Mouse (Mus musculus): ENCODE results near the gene Pigl.
"Not testable (repeated sequence)": the region's sequence is repeated elsewhere in the genome, so short reads cannot be mapped to it uniquely, and the experiment has no call there.

Pigl gene

GRCm38 (mm10) chr11:62458276-62458724, at the start of gene Pigl, which contains the start of gene Ncor1:
Gene Pigl (plus strand): TSS chr11:62458460.
Gene Ncor1 (minus strand): TSS chr11:62458541.
- DNase-seq (ENCODE audit: low read depth in 1 of 2, low spot score in 2 of 2) = peak; percentile 50 to 65

- no peak for DNase-seq (ENCODE audit: low read depth in 1 of 2, low spot score in 2 of 2)
Observed at GRCm38 (mm10) chr11:62408848-62409247, 49.4 kb upstream of the Pigl start.

- DNase-seq (ENCODE audit: low read depth in 1 of 2, low spot score in 2 of 2) = no peak
Observed at GRCm38 (mm10) chr11:62409611-62410010, 48.6 kb upstream of the Pigl start.

GRCm38 (mm10) chr11:62415026-62415425, 43.2 kb upstream of the Pigl start:
- DNase-seq (ENCODE audit: low read depth in 1 of 2, low spot score in 2 of 2) = no peak

- no peak for DNase-seq (ENCODE audit: low read depth in 1 of 2, low spot score in 2 of 2)
Observed at GRCm38 (mm10) chr11:62424525-62424924, 33.7 kb upstream of the Pigl start.

- DNase-seq (ENCODE audit: low read depth in 1 of 2, low spot score in 2 of 2) = no peak
Observed at GRCm38 (mm10) chr11:62426266-62426665, 32.0 kb upstream of the Pigl start.

GRCm38 (mm10) chr11:62427105-62427504, 31.2 kb upstream of the Pigl start:
- no peak for DNase-seq (ENCODE audit: low read depth in 1 of 2, low spot score in 2 of 2)

GRCm38 (mm10) chr11:62432211-62432610, 26.0 kb upstream of the Pigl start:
- no peak for DNase-seq (ENCODE audit: low read depth in 1 of 2, low spot score in 2 of 2)

- no peak for DNase-seq (ENCODE audit: low read depth in 1 of 2, low spot score in 2 of 2)
Observed at GRCm38 (mm10) chr11:62440670-62441315, 17.5 kb upstream of the Pigl start.

- no peak for DNase-seq (ENCODE audit: low read depth in 1 of 2, low spot score in 2 of 2)
Observed at GRCm38 (mm10) chr11:62445799-62446198, 12.5 kb upstream of the Pigl start.

- DNase-seq (ENCODE audit: low read depth in 1 of 2, low spot score in 2 of 2) = no peak
Observed at GRCm38 (mm10) chr11:62448971-62449370, 9.3 kb upstream of the Pigl start.

GRCm38 (mm10) chr11:62455193-62455592, 3.1 kb upstream of the Pigl start:
- DNase-seq (ENCODE audit: low read depth in 1 of 2, low spot score in 2 of 2) = no peak

- no peak for DNase-seq (ENCODE audit: low read depth in 1 of 2, low spot score in 2 of 2)
Observed at GRCm38 (mm10) chr11:62456021-62456482, 2.2 kb upstream of the Pigl start.

- DNase-seq (ENCODE audit: low read depth in 1 of 2, low spot score in 2 of 2) = peak in 1 of 2 experiments; percentile 24
Observed at GRCm38 (mm10) chr11:62456483-62457172, 1.6 kb upstream of the Pigl start.

GRCm38 (mm10) chr11:62457241-62457890, 894 bp upstream of the Pigl start:
- peak; percentile 75 to 81 for DNase-seq (ENCODE audit: low read depth in 1 of 2, low spot score in 2 of 2)

GRCm38 (mm10) chr11:62457891-62458270, 379 bp upstream of the Pigl start:
- no peak for DNase-seq (ENCODE audit: low read depth in 1 of 2, low spot score in 2 of 2)

- DNase-seq (ENCODE audit: low read depth in 1 of 2, low spot score in 2 of 2) = no peak
Observed at GRCm38 (mm10) chr11:62458780-62459179, 520 bp downstream of the Pigl start.

- not testable (repeated sequence) for DNase-seq (ENCODE audit: low read depth in 1 of 2, low spot score in 2 of 2)
Observed at GRCm38 (mm10) chr11:62462529-62462928, 4.3 kb downstream of the Pigl start.

GRCm38 (mm10) chr11:62463225-62463915, 5.1 kb downstream of the Pigl start:
- DNase-seq (ENCODE audit: low read depth in 1 of 2, low spot score in 2 of 2) = no peak

GRCm38 (mm10) chr11:62464696-62465095, 6.4 kb downstream of the Pigl start:
- DNase-seq (ENCODE audit: low read depth in 1 of 2, low spot score in 2 of 2) = no peak

- no peak for DNase-seq (ENCODE audit: low read depth in 1 of 2, low spot score in 2 of 2)
Observed at GRCm38 (mm10) chr11:62465849-62466248, 7.6 kb downstream of the Pigl start.

Measured in monocyte, adult 2 months (primary cell).